Mouse (Mus musculus) olfactory bulb, adult 2 months (tissue): Measurements from ENCODE around the gene Coq8b.

ENCODE experiments used
- CTCF ChIP-seq: fragments of 200-500 bp; IDR thresholded peaks from 2 replicates; pipeline ENCODE4 v1.5.1; 2012; ENCODE audit warnings: low read depth, mild to moderate bottlenecking, low read length, moderate library complexity; ENCODE audit not compliant: insufficient read depth
- POLR2A ChIP-seq: fragments of 200-500 bp; IDR thresholded peaks from 2 replicates; pipeline ENCODE4 v1.6.1; 2012; ENCODE audit warnings: mild to moderate bottlenecking, low read depth, low read length, moderate library complexity; ENCODE audit not compliant: insufficient read depth

- no peak for TF ChIP-seq POLR2A
- no peak for TF ChIP-seq CTCF
These were observed 34.5 kb upstream of the Coq8b start for GRCm38 (mm10) chr7:27198355-27198754.
